25 mouse cellular contexts compared by ENCODE assay signal in genomic region chr5:113487879-113488278, GRCm38 (mm10). TPM values are rescaled to one million over a fixed set of nuclear protein-coding genes. Genes with fewer than 3 reads are reported as not detected.
DNase-seq lines count a peak whose midpoint lies in the region; ATAC-seq and TF ChIP-seq lines count a peak whose summit lies in the region.
"Had no signal": no experiment of that assay in that cellular context is flagged by ENCODE, and none has a peak within 500 bp of the region (broad histone marks: within the 10 kb centered on the region; RNA-seq: fewer than 3 reads in every experiment).

No protein-coding gene starts in this region.

- no peaks in the 10 kb centered on the region for H3K9me3 ChIP-seq in heart, embryonic 11.5 days (replicated peaks; ENCODE audit: control insufficient read depth, low read length)
- no peaks in the 10 kb centered on the region for H3K9me3 ChIP-seq in heart, embryonic 14.5 days (ENCODE audit: control insufficient read depth, low read length)
- H3K9me3 ChIP-seq in heart, postnatal 0 days (replicated peaks; ENCODE audit: control insufficient read depth, low read length): no peaks in the 10 kb centered on the region
- H3K9me3 ChIP-seq: forebrain, embryonic 10.5 days; forebrain, embryonic 13.5 days; hindbrain, embryonic 12.5 days; hindbrain, embryonic 15.5 days had no signal

- H3K4me3 ChIP-seq in heart, embryonic 11.5 days (ENCODE audit: low read depth, low read length): no peak overlapping the region
- H3K4me3 ChIP-seq in heart, embryonic 14.5 days (ENCODE audit: control insufficient read depth in 1 of 2, insufficient read depth in 1 of 2, low read depth in 1 of 2, low read length in 2 of 2): no peak overlapping the region
- no peak overlapping the region for H3K4me3 ChIP-seq in heart, adult 2 months
- no peak overlapping the region for H3K4me3 ChIP-seq in heart, postnatal 0 days (ENCODE audit: low read depth, low read length)
- H3K4me3 ChIP-seq: forebrain, embryonic 10.5 days; forebrain, embryonic 13.5 days; hindbrain, embryonic 12.5 days; hindbrain, embryonic 15.5 days had no signal

- intact Hi-C loops in heart, postnatal 10 days (cut with DNase I): loop anchor here (5.0 kb wide), 1 partner anchor 74 kb away; no protein-coding TSS in a partner anchor
- intact Hi-C loops in heart, adult 2 months (cut with DNase I): no loop called here

- H3K4me1 ChIP-seq in heart, embryonic 11.5 days (ENCODE audit: control insufficient read depth, insufficient read depth, low read length): peaks cover 7% of the 10 kb centered on the region; the same call in 1 of the 2 replicates
- peaks cover 15 to 18% of the 10 kb centered on the region in 2 experiments for H3K4me1 ChIP-seq in heart, embryonic 14.5 days (ENCODE audit: control insufficient read depth in 2 of 2, insufficient read depth in 2 of 2, low read length in 2 of 2)
- no peaks in the 10 kb centered on the region for H3K4me1 ChIP-seq in heart, adult 2 months (ENCODE audit: control insufficient read depth, insufficient read depth, low read length)
- no peaks in the 10 kb centered on the region for H3K4me1 ChIP-seq in heart, postnatal 0 days (ENCODE audit: control insufficient read depth, insufficient read depth)

- ATAC-seq in heart, embryonic 11.5 days (replicated peaks; ENCODE audit: insufficient number of reproducible peaks, low FRiP score, low TSS enrichment): no peak
- no peak for ATAC-seq in heart, embryonic 14.5 days (ENCODE audit: insufficient number of reproducible peaks, insufficient read depth, low FRiP score, low read depth)
- ATAC-seq in heart, postnatal 0 days (ENCODE audit: insufficient read depth, low read depth): peak; percentile 27; the same call in 1 of the 2 replicates
- ATAC-seq: forebrain, embryonic 13.5 days; forebrain, embryonic 16.5 days; intestine, postnatal 0 days; Patski had no signal

- 28% methylated on average over 8 of the region's 8 CpGs for WGBS in heart, embryonic 11.5 days (ENCODE audit: insufficient replicate concordance)
- 22% methylated on average over 8 of the region's 8 CpGs for WGBS in heart, embryonic 14.5 days
- WGBS in heart, adult 2 months: 43% methylated on average over 8 of the region's 8 CpGs
- WGBS in heart, postnatal 0 days: 29% methylated on average over 8 of the region's 8 CpGs

- peaks cover 25% of the 10 kb centered on the region for H3K27me3 ChIP-seq in heart, embryonic 11.5 days (ENCODE audit: control insufficient read depth, insufficient read depth, low read length)
- peaks cover 16% of the 10 kb centered on the region for H3K27me3 ChIP-seq in heart, embryonic 14.5 days (ENCODE audit: control insufficient read depth, insufficient read depth, low read length)
- peaks cover 2% of the 10 kb centered on the region for H3K27me3 ChIP-seq in heart, adult 2 months (ENCODE audit: control insufficient read depth, insufficient read depth, low read length)
- H3K27me3 ChIP-seq in heart, postnatal 0 days (ENCODE audit: control insufficient read depth, insufficient read depth, low read length): peaks cover 25% of the 10 kb centered on the region
- H3K27me3 ChIP-seq: hindbrain, embryonic 15.5 days; Patski had no signal

- no peak for TF ChIP-seq POLR2A in heart, adult 2 months (IDR thresholded peaks at IDR 0.05; ENCODE audit: insufficient read depth, low read depth, low read length)

- no peak for DNase-seq in heart, postnatal 10 days
- no peak for DNase-seq in heart, adult 2 months
- peak; percentile 24 for DNase-seq in heart, postnatal 0 days (ENCODE audit: low spot score)
- DNase-seq in heart, postnatal 4 days: no peak
- peak; percentile 27 for DNase-seq in lung, postnatal 10 days
- no peak for DNase-seq in lung, postnatal 4 days
- DNase-seq: adrenal gland, postnatal 10 days; adrenal gland, postnatal 36 days; B cell, adult 2 months; cerebellum, adult 9-10 months; gastrocnemius, postnatal 10 days; gastrocnemius, postnatal 36 days; kidney, adult 2 months had no signal

- no peaks in the 10 kb centered on the region for H3K79me2 ChIP-seq in heart, adult 2 months (replicated peaks; ENCODE audit: control insufficient read depth, insufficient read depth, low read length)

- TF ChIP-seq EP300 in heart, adult 2 months (IDR thresholded peaks at IDR 0.05; ENCODE audit: insufficient read depth, low read depth, low read length): no peak
- TF ChIP-seq EP300 in heart, postnatal 0 days (IDR thresholded peaks at IDR 0.05; ENCODE audit: low read depth): no peak

- TF ChIP-seq CTCF in heart, adult 2 months (IDR thresholded peaks at IDR 0.05): no peak
- TF ChIP-seq CTCF in heart, postnatal 0 days (IDR thresholded peaks at IDR 0.05; ENCODE audit: low read depth): no peak

- no peak overlapping the region for H3K9ac ChIP-seq in heart, embryonic 11.5 days (ENCODE audit: low read depth, low read length)
- H3K9ac ChIP-seq in heart, embryonic 14.5 days (ENCODE audit: low read length): no peak overlapping the region
- H3K9ac ChIP-seq in heart, adult 2 months (ENCODE audit: low read depth, low read length): no peak overlapping the region
- H3K9ac ChIP-seq in heart, postnatal 0 days (replicated peaks; ENCODE audit: low read depth, low read length): no peak overlapping the region
- H3K9ac ChIP-seq: forebrain, embryonic 13.5 days; hindbrain, embryonic 12.5 days; hindbrain, embryonic 15.5 days had no signal

- peak overlapping the region; percentile 74 for H3K27ac ChIP-seq in heart, embryonic 11.5 days (ENCODE audit: low read depth, low read length)
- peak overlapping the region; percentile 72 to 79 for H3K27ac ChIP-seq in heart, embryonic 14.5 days (replicated peaks in 1 of 2; ENCODE audit: control insufficient read depth in 1 of 2, insufficient read depth in 1 of 2, low read depth in 2 of 2, low read length in 2 of 2)
- H3K27ac ChIP-seq in heart, adult 2 months: no peak overlapping the region
- no peak overlapping the region for H3K27ac ChIP-seq in heart, postnatal 0 days (ENCODE audit: low read depth)
- H3K27ac ChIP-seq: forebrain, embryonic 10.5 days; forebrain, embryonic 13.5 days; hindbrain, embryonic 12.5 days; hindbrain, embryonic 15.5 days had no signal

- no peaks in the 10 kb centered on the region for H3K36me3 ChIP-seq in heart, embryonic 11.5 days (ENCODE audit: control insufficient read depth, insufficient read depth, low read length)
- H3K36me3 ChIP-seq in heart, embryonic 14.5 days (ENCODE audit: control insufficient read depth, insufficient read depth, low read length): no peaks in the 10 kb centered on the region
- H3K36me3 ChIP-seq in heart, adult 2 months (ENCODE audit: control insufficient read depth, insufficient read depth, low read length): no peaks in the 10 kb centered on the region
- no peaks in the 10 kb centered on the region for H3K36me3 ChIP-seq in heart, postnatal 0 days (replicated peaks; ENCODE audit: control insufficient read depth, insufficient read depth, low read length)
- H3K36me3 ChIP-seq: forebrain, embryonic 10.5 days; G1E; hindbrain, embryonic 12.5 days; hindbrain, embryonic 15.5 days had no signal

- no peak overlapping the region for H3K4me2 ChIP-seq in heart, embryonic 11.5 days
- no peak overlapping the region; the same call in 1 of the 2 replicates for H3K4me2 ChIP-seq in heart, embryonic 14.5 days (ENCODE audit: low read length)
- H3K4me2 ChIP-seq in heart, postnatal 0 days (ENCODE audit: low read depth, low read length): no peak overlapping the region
- H3K4me2 ChIP-seq: forebrain, embryonic 13.5 days; hindbrain, embryonic 12.5 days; hindbrain, embryonic 15.5 days had no signal

RNA-seq across cellular contexts. Expression of gene Wscd2, which starts 2.3 kb away (rescaled TPM):
- polyA plus RNA-seq in heart, embryonic 11.5 days (2014; fragmentation: Nextera tagmentation; extraction: Ambion mirVana): 2.4 and 3.4 TPM in 2 replicates
- under 1 TPM; 0.53 to 0.67 TPM for total RNA-seq in heart, postnatal 10 days (2021)
- polyA plus RNA-seq in heart, embryonic 14.5 days (2014; fragmentation: Nextera tagmentation; extraction: Ambion mirVana): 2.2 and 2.8 TPM in 2 replicates
- under 1 TPM; 0.26 to 0.34 TPM for total RNA-seq in heart, adult 2 months (2021)
- 0.82 and 1.5 TPM in 2 replicates for polyA plus RNA-seq in heart, adult 2 months (2012; rRNA removed)
- 0.73 and 4.5 TPM in 2 replicates for total RNA-seq in heart, postnatal 0 days (2014; rRNA removed; ENCODE audit: low replicate concordance)
- polyA plus RNA-seq in heart, postnatal 0 days (2015; fragmentation: Nextera tagmentation; extraction: Ambion mirVana): 0.27 and 0.34 TPM in 2 replicates
- total RNA-seq in heart, postnatal 4 days (2021): 1 to 10 TPM; 1.1 to 1.3 TPM
- total RNA-seq: granulocyte monocyte progenitor cell, adult 5-6 weeks; hematopoietic stem cell, adult 5-6 weeks had no signal
- polyA plus RNA-seq: G1E had no signal

Comparison
In these comparisons a context has a peak if more than half of its experiments do, and no peak if none do; other contexts are left out.
1. H3K27ac ChIP-seq: peak in heart, embryonic 11.5 days (single experiment) and heart, embryonic 14.5 days (2 of 2); none in heart, adult 2 months (single experiment) and heart, postnatal 0 days (single experiment).
2. DNase-seq: peak in heart, postnatal 0 days (single experiment) and lung, postnatal 10 days (single experiment); none in heart, postnatal 10 days (0 of 2), heart, adult 2 months (0 of 2), heart, postnatal 4 days (single experiment) and lung, postnatal 4 days (0 of 2).